Mouse (Mus musculus): ENCODE measurements around the gene Rtn2. TPM values are rescaled to one million over a fixed set of nuclear protein-coding genes. Genes with fewer than 3 reads are reported as not detected.

The Rtn2 gene
- total RNA-seq, 2 experiments from 2014 or later = 110 to 122 TPM

DNA sequence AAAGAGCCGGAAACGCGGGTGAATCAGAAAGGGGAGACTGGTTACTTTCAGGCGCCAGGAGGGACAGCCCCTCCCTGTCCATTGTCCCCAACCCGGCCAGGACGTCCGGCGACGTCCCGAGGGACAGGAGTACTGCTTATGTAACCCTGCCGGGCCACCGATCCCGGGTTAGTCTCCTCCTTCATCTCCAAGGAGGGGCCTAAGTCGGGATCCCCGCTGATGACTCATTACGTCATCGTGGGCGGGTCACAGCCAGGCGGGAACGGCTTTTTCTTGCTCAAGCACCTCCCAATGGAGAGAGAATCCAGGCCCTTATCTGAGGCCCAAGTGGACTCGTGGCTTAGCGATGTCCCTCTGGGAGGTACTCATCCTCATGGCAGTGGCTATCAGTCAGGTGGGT is 44.7 kb downstream of the Rtn2 start:
- Histone ChIP-seq H3K4me3 (peak overlapping the region; percentile 47), H3K27ac (peak overlapping the region; percentile 92)
- no peak for TF ChIP-seq CTCF (IDR thresholded peaks at IDR 0.05)
- DNase-seq (ENCODE audit: extremely low spot score in 1 of 2, low spot score in 2 of 2) = peak; percentile 86 to 87
- intact Hi-C loops (cut with DNase I) = no loop called here

DNA sequence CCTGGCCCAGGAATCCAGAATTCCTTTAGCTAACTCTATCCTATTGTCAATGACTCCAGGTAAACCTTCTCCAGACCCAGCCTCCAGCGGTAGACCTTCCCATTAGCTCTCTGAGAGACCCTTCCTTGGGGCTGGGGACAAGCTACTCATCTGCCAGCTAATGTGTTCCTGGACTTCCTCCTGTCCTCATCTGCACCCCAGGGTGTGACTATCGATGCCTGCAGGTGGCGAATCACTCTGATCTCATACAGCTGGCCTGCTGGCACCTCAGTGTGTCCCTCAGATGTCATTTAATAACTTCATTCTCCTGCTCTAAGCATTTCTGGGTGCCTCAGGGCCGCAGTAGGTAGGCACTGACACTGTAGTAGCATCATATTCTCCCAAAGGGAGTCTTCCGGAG is 45.4 kb downstream of the Rtn2 start:
- no peak overlapping the region; the same call in 1 of the 2 replicates for H3K27ac ChIP-seq
- intact Hi-C loops (cut with DNase I) = no loop called here
- DNase-seq (ENCODE audit: extremely low spot score in 1 of 2, low spot score in 2 of 2) = no peak

DNA sequence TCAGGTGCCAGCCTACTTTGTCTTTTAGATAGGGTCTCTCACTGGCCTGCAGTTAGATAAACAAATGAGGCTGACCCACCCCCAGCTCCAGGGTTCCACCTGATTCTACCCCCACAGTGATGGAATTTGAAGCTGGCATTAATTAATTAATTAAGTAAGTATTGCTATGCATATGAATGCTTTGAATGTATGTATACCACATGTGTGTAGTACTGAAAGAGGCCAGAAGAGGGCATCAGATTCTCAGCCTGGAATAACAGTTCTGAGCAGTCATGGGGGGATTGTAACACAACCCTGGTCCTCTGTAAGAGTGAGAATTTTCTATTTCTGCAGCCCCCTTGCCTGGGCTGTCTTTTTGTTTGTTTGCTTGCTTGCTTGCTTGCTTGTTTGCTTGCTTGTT is 46.0 kb downstream of the Rtn2 start:
- TF ChIP-seq CTCF (IDR thresholded peaks at IDR 0.05) = peak; percentile 43
- Histone ChIP-seq H3K4me3 (no peak overlapping the region), H3K27ac (no peak overlapping the region)
- intact Hi-C loops (cut with DNase I) = no loop called here
- DNase-seq (ENCODE audit: extremely low spot score in 1 of 2, low spot score in 2 of 2) = no peak

More for the DNA sequence above, 45.4 kb downstream of the Rtn2 start:
- no peak for TF ChIP-seq CTCF (IDR thresholded peaks at IDR 0.05)
- H3K4me3 ChIP-seq = no peak overlapping the region

- Histone ChIP-seq H3K4me3 (no peak overlapping the region), H3K27ac (peak overlapping the region; percentile 97; the same call in 1 of the 2 replicates)
- no peak for TF ChIP-seq CTCF (IDR thresholded peaks at IDR 0.05)
- intact Hi-C loops (cut with DNase I) = no loop called here
- DNase-seq (ENCODE audit: extremely low spot score in 1 of 2, low spot score in 2 of 2) = no peak
Observed at GRCm38 (mm10) chr7:19331910-19332309, 49.5 kb downstream of the Rtn2 start.

DNA sequence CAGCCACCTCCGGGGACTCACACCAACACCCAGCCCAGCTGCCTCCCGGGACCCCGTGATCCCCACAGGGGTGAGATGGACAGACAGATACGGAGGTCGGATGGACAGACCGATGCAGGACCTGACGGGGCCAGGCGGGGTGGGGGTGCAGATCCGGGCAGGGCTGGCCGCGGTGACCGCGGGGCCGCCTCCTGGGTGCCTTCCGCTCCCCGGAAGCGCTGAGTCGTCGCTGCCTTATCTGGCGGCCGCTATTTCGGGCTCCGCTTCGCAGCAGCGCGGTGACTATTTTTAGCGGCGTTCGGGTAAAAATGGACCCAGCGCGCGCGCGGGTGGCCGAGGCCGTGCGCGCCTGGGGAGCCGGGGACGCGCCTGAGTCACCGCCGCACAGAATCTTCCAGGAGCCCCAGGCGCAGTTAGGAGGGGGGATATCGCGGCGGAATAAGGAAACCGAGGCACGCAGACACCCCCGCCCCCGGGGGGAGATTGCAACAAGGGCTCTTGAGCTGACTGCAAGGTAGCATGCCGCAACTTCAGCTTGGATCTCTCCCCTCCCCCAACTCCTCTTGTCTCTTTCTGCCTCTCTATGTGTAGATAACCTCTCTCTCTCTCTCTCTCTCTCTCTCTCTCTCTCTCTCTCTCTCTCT is 50.4 kb downstream of the Rtn2 start:
- H3K4me3 ChIP-seq = peak overlapping the region; percentile 50
- intact Hi-C loops (cut with DNase I) = no loop called here
- TF ChIP-seq CTCF (IDR thresholded peaks at IDR 0.05) = no peak
- peak overlapping the region; percentile 97 for H3K27ac ChIP-seq
- peak; percentile 88 for DNase-seq (ENCODE audit: extremely low spot score in 1 of 2, low spot score in 2 of 2)

DNA sequence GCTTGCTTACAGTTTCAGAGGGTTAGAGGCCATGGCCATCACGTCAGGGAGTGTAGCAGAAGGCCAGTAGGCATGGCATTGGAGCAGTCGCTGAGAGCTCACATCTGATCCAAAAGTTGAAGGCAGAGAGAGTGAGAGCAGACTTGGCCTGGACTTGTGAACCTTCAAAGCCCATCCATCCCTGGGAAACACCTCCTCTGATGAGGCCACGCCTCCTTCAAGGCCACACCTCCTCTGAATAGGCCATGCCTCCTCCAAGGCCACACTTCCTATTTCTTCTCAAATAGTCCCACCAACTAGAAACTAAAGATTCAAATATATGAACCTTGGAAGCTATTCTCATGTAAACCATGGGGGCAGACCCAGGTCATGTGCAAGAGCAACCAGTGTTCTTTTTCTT is 53.2 kb downstream of the Rtn2 start:
- no peak for TF ChIP-seq CTCF (IDR thresholded peaks at IDR 0.05)
- intact Hi-C loops (cut with DNase I) = no loop called here
- Histone ChIP-seq H3K4me3 (no peak overlapping the region), H3K27ac (no peak overlapping the region)
- no peak for DNase-seq (ENCODE audit: extremely low spot score in 1 of 2, low spot score in 2 of 2)

- no peak for DNase-seq (ENCODE audit: extremely low spot score in 1 of 2, low spot score in 2 of 2)
- Histone ChIP-seq H3K4me3 (no peak overlapping the region), H3K27ac (peak overlapping the region; percentile 73)
- no peak for TF ChIP-seq CTCF (IDR thresholded peaks at IDR 0.05)
- intact Hi-C loops (cut with DNase I) = no loop called here
Observed at GRCm38 (mm10) chr7:19337122-19337521, 54.7 kb downstream of the Rtn2 start.

GRCm38 (mm10) chr7:19338060-19338459 is 55.6 kb downstream of the Rtn2 start:
- no peak for DNase-seq (ENCODE audit: extremely low spot score in 1 of 2, low spot score in 2 of 2)
- Histone ChIP-seq H3K27ac (no peak overlapping the region), H3K4me3 (no peak overlapping the region)
- intact Hi-C loops (cut with DNase I) = no loop called here
- TF ChIP-seq CTCF (IDR thresholded peaks at IDR 0.05) = no peak

- intact Hi-C loops (cut with DNase I) = no loop called here
- Histone ChIP-seq H3K4me3 (no peak overlapping the region), H3K27ac (no peak overlapping the region)
- DNase-seq (ENCODE audit: extremely low spot score in 1 of 2, low spot score in 2 of 2) = no peak
- TF ChIP-seq CTCF (IDR thresholded peaks at IDR 0.05) = no peak
Observed at GRCm38 (mm10) chr7:19338596-19338995, 56.2 kb downstream of the Rtn2 start.

DNA sequence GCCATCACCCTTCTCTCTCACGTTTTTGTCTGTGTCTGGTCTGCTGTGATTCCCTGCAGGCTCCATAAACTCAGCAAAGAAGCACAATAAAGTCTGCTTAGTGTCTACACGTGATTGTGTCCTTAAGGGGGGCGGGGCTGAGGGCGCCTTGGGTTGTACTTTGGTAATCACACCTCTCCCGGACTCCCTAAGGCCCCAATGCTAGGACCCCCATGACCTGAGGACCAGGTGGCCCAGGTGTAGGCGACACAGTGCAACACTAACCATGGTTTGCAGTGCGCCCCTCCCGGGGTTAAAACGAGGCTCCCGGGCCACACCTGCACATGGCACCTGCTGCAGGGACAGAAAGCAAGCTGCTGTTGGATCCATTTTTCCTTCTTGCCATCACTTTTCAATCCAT is 58.8 kb downstream of the Rtn2 start:
- no peak for DNase-seq (ENCODE audit: extremely low spot score in 1 of 2, low spot score in 2 of 2)
- TF ChIP-seq CTCF (IDR thresholded peaks at IDR 0.05) = no peak
- no peak overlapping the region for H3K4me3 ChIP-seq
- peak overlapping the region; percentile 83; the same call in 1 of the 2 replicates for H3K27ac ChIP-seq
- intact Hi-C loops (cut with DNase I) = no loop called here

- DNase-seq (ENCODE audit: extremely low spot score in 1 of 2, low spot score in 2 of 2) = peak; percentile 59 to 71
- TF ChIP-seq CTCF (IDR thresholded peaks at IDR 0.05) = no peak
- intact Hi-C loops (cut with DNase I) = loop anchor here (1.0 to 2.0 kb wide), 2 partner anchors 103 to 163 kb away; no protein-coding TSS in a partner anchor
- H3K27ac ChIP-seq = peak overlapping the region; percentile 83
- H3K4me3 ChIP-seq = peak overlapping the region; percentile 53
Observed at GRCm38 (mm10) chr7:19341761-19342409, 59.5 kb downstream of the Rtn2 start.

DNA sequence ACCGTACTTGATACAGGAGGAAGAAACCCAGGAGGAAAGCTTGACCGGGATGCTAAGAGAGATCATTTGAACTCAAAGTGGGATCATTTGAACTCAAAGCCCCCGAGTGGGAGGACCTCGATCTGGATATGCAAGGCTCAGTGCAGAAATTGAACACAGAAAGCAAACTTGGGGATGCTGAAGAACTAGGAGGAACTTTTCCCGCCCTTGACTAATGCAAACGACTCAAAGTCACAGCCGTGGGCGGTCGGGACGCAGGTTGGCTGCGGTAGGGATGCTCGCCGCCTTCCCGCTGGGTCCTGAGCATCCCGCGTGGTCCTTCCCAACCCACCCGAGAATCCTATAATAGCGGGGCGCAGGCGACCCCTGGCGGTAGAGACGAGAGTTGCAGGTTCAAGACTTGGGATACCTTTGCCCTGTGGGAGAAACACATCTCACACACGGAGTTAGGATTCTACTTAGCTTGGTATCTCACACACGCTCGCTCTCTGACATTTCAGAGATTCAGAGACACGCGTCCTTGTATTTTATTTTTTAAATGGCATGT is 60.1 kb downstream of the Rtn2 start:
- peak; percentile 89 to 94 for DNase-seq (ENCODE audit: extremely low spot score in 1 of 2, low spot score in 2 of 2)
- Histone ChIP-seq H3K27ac (peak overlapping the region; percentile 83), H3K4me3 (peak overlapping the region; percentile 53)
- intact Hi-C loops (cut with DNase I) = loop anchor here (1.0 to 2.0 kb wide), 3 partner anchors 42 to 164 kb away; no protein-coding TSS in a partner anchor
- TF ChIP-seq CTCF (IDR thresholded peaks at IDR 0.05) = no peak; the same call in none of the 2 replicates
